Mouse (Mus musculus): ENCODE measurements around the gene Cox10. TPM values are rescaled to one million over a fixed set of nuclear protein-coding genes. Genes with fewer than 3 reads are reported as not detected.

The Cox10 gene
- polyA plus RNA-seq, 1 experiment from 2014 or later, result 7.4 TPM

GRCm38 (mm10) chr11:63948371-63948770 is 130.9 kb downstream of the Cox10 start:
- 56% methylated on average over 11 of the region's 11 CpGs for WGBS (ENCODE audit: insufficient replicate concordance)
- peaks cover 7% of the 10 kb centered on the region; the same call in 1 of the 2 replicates for H3K4me1 ChIP-seq (ENCODE audit: control insufficient read depth, low read depth, low read length)
- no peak overlapping the region for H3K4me3 ChIP-seq (ENCODE audit: low read depth, low read length)
- no peak for ATAC-seq (ENCODE audit: low read depth)
- H3K36me3 ChIP-seq (ENCODE audit: control insufficient read depth, insufficient read depth), result no peaks in the 10 kb centered on the region
- H3K27me3 ChIP-seq (ENCODE audit: control insufficient read depth, insufficient read depth, low read depth, low read length), result no peaks in the 10 kb centered on the region
- H3K4me2 ChIP-seq (ENCODE audit: low read depth, low read length), result no peak overlapping the region
- no peak overlapping the region for H3K9ac ChIP-seq (ENCODE audit: low read depth, low read length)
- H3K27ac ChIP-seq (ENCODE audit: low read length), result no peak overlapping the region
- H3K9me3 ChIP-seq (replicated peaks; ENCODE audit: control insufficient read depth, low read length), result no peaks in the 10 kb centered on the region

GRCm38 (mm10) chr11:63947024-63947423 is 132.2 kb downstream of the Cox10 start:
- Histone ChIP-seq H3K27me3 (ENCODE audit: control insufficient read depth, insufficient read depth, low read depth, low read length) (no peaks in the 10 kb centered on the region), H3K4me3 (ENCODE audit: low read depth, low read length) (no peak overlapping the region), H3K27ac (ENCODE audit: low read length) (no peak overlapping the region), H3K36me3 (ENCODE audit: control insufficient read depth, insufficient read depth) (no peaks in the 10 kb centered on the region), H3K4me1 (ENCODE audit: control insufficient read depth, low read depth, low read length) (peaks cover 2% of the 10 kb centered on the region; the same call in 1 of the 2 replicates), H3K4me2 (ENCODE audit: low read depth, low read length) (no peak overlapping the region), H3K9ac (ENCODE audit: low read depth, low read length) (no peak overlapping the region), H3K9me3 (replicated peaks; ENCODE audit: control insufficient read depth, low read length) (no peaks in the 10 kb centered on the region)
- no peak for ATAC-seq (ENCODE audit: low read depth)
- WGBS (ENCODE audit: insufficient replicate concordance), result 70% methylated on average over 2 of the region's 2 CpGs

GRCm38 (mm10) chr11:63943947-63944346 is 135.3 kb downstream of the Cox10 start:
- H3K9ac ChIP-seq (ENCODE audit: low read depth, low read length), result no peak overlapping the region
- H3K36me3 ChIP-seq (ENCODE audit: control insufficient read depth, insufficient read depth), result no peaks in the 10 kb centered on the region
- no peak overlapping the region for H3K27ac ChIP-seq (ENCODE audit: low read length)
- no peaks in the 10 kb centered on the region for H3K27me3 ChIP-seq (ENCODE audit: control insufficient read depth, insufficient read depth, low read depth, low read length)
- H3K4me3 ChIP-seq (ENCODE audit: low read depth, low read length), result no peak overlapping the region
- H3K4me1 ChIP-seq (ENCODE audit: control insufficient read depth, low read depth, low read length), result no peaks in the 10 kb centered on the region
- H3K4me2 ChIP-seq (ENCODE audit: low read depth, low read length), result no peak overlapping the region
- no peak for ATAC-seq (ENCODE audit: low read depth)
- no peaks in the 10 kb centered on the region for H3K9me3 ChIP-seq (replicated peaks; ENCODE audit: control insufficient read depth, low read length)
- 71% methylated on average over 3 of the region's 3 CpGs for WGBS (ENCODE audit: insufficient replicate concordance)

GRCm38 (mm10) chr11:63943268-63943890 is 135.9 kb downstream of the Cox10 start:
- no peak for ATAC-seq (ENCODE audit: low read depth)
- no peak overlapping the region for H3K4me3 ChIP-seq (ENCODE audit: low read depth, low read length)
- no peaks in the 10 kb centered on the region for H3K4me1 ChIP-seq (ENCODE audit: control insufficient read depth, low read depth, low read length)
- no peaks in the 10 kb centered on the region for H3K36me3 ChIP-seq (ENCODE audit: control insufficient read depth, insufficient read depth)
- 81% methylated on average over 13 of the region's 13 CpGs for WGBS (ENCODE audit: insufficient replicate concordance)
- H3K27ac ChIP-seq (ENCODE audit: low read length), result no peak overlapping the region
- H3K9me3 ChIP-seq (replicated peaks; ENCODE audit: control insufficient read depth, low read length), result no peaks in the 10 kb centered on the region
- H3K4me2 ChIP-seq (ENCODE audit: low read depth, low read length), result no peak overlapping the region
- no peak overlapping the region for H3K9ac ChIP-seq (ENCODE audit: low read depth, low read length)
- H3K27me3 ChIP-seq (ENCODE audit: control insufficient read depth, insufficient read depth, low read depth, low read length), result no peaks in the 10 kb centered on the region

GRCm38 (mm10) chr11:63942177-63942576 is 137.1 kb downstream of the Cox10 start:
- WGBS (ENCODE audit: insufficient replicate concordance), result 60% methylated on average over 8 of the region's 8 CpGs
- Histone ChIP-seq H3K4me2 (ENCODE audit: low read depth, low read length) (no peak overlapping the region), H3K27me3 (ENCODE audit: control insufficient read depth, insufficient read depth, low read depth, low read length) (no peaks in the 10 kb centered on the region), H3K9ac (ENCODE audit: low read depth, low read length) (no peak overlapping the region), H3K36me3 (ENCODE audit: control insufficient read depth, insufficient read depth) (no peaks in the 10 kb centered on the region), H3K4me1 (ENCODE audit: control insufficient read depth, low read depth, low read length) (no peaks in the 10 kb centered on the region), H3K9me3 (replicated peaks; ENCODE audit: control insufficient read depth, low read length) (no peaks in the 10 kb centered on the region), H3K27ac (ENCODE audit: low read length) (no peak overlapping the region), H3K4me3 (ENCODE audit: low read depth, low read length) (no peak overlapping the region)
- ATAC-seq (ENCODE audit: low read depth), result no peak

DNA sequence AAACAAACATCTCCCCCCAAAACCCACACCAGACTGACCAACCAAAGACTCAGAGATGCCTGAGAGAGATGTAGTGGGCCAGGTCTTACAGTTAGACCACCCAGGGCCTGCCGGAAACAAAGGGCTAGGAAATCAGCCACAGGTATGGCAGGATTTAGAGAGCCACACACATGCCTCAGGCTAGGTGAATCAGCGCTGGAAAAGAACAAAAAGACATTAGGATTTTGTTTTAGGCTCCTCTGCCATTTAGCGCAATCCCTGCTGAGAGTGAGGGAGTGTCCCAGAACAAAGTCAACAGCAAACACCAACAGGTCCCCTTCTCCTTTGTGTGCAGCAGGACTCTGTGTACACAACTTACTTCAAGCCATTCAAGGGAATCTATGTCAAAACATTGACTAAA is 142.6 kb downstream of the Cox10 start:
- Histone ChIP-seq H3K4me3 (ENCODE audit: low read depth, low read length) (no peak overlapping the region), H3K36me3 (ENCODE audit: control insufficient read depth, insufficient read depth) (no peaks in the 10 kb centered on the region), H3K4me1 (ENCODE audit: control insufficient read depth, low read depth, low read length) (no peaks in the 10 kb centered on the region), H3K9ac (ENCODE audit: low read depth, low read length) (no peak overlapping the region), H3K27ac (ENCODE audit: low read length) (no peak overlapping the region), H3K9me3 (replicated peaks; ENCODE audit: control insufficient read depth, low read length) (no peaks in the 10 kb centered on the region), H3K27me3 (ENCODE audit: control insufficient read depth, insufficient read depth, low read depth, low read length) (no peaks in the 10 kb centered on the region), H3K4me2 (ENCODE audit: low read depth, low read length) (no peak overlapping the region)
- no peak for ATAC-seq (ENCODE audit: low read depth)
- WGBS (ENCODE audit: insufficient replicate concordance), result 52% methylated on average over 3 of the region's 3 CpGs

- ATAC-seq (ENCODE audit: low read depth), result no peak
- H3K4me1 ChIP-seq (ENCODE audit: control insufficient read depth, low read depth, low read length), result peaks cover 10% of the 10 kb centered on the region
- 60% methylated on average over 6 of the region's 6 CpGs for WGBS (ENCODE audit: insufficient replicate concordance)
- H3K36me3 ChIP-seq (ENCODE audit: control insufficient read depth, insufficient read depth), result no peaks in the 10 kb centered on the region
- no peak overlapping the region for H3K4me2 ChIP-seq (ENCODE audit: low read depth, low read length)
- H3K4me3 ChIP-seq (ENCODE audit: low read depth, low read length), result no peak overlapping the region
- no peaks in the 10 kb centered on the region for H3K9me3 ChIP-seq (replicated peaks; ENCODE audit: control insufficient read depth, low read length)
- H3K27ac ChIP-seq (ENCODE audit: low read length), result no peak overlapping the region
- H3K9ac ChIP-seq (ENCODE audit: low read depth, low read length), result no peak overlapping the region
- H3K27me3 ChIP-seq (ENCODE audit: control insufficient read depth, insufficient read depth, low read depth, low read length), result peaks cover 44% of the 10 kb centered on the region
Observed at GRCm38 (mm10) chr11:63926901-63927300, 152.4 kb downstream of the Cox10 start.

- peaks cover 10% of the 10 kb centered on the region for H3K4me1 ChIP-seq (ENCODE audit: control insufficient read depth, low read depth, low read length)
- H3K4me2 ChIP-seq (ENCODE audit: low read depth, low read length), result peak overlapping the region; percentile 53
- no peak overlapping the region for H3K27ac ChIP-seq (ENCODE audit: low read length)
- H3K9me3 ChIP-seq (replicated peaks; ENCODE audit: control insufficient read depth, low read length), result no peaks in the 10 kb centered on the region
- H3K9ac ChIP-seq (ENCODE audit: low read depth, low read length), result no peak overlapping the region
- 1% methylated on average over 31 of the region's 31 CpGs for WGBS (ENCODE audit: insufficient replicate concordance)
- H3K27me3 ChIP-seq (ENCODE audit: control insufficient read depth, insufficient read depth, low read depth, low read length), result peaks cover 61% of the 10 kb centered on the region
- no peaks in the 10 kb centered on the region for H3K36me3 ChIP-seq (ENCODE audit: control insufficient read depth, insufficient read depth)
- ATAC-seq (ENCODE audit: low read depth), result peak; percentile 17; the same call in 1 of the 2 replicates
- H3K4me3 ChIP-seq (ENCODE audit: low read depth, low read length), result peak overlapping the region; percentile 46
Observed at GRCm38 (mm10) chr11:63925161-63925582, 154.1 kb downstream of the Cox10 start.

GRCm38 (mm10) chr11:63924286-63924930 is 154.9 kb downstream of the Cox10 start:
- Histone ChIP-seq H3K27me3 (ENCODE audit: control insufficient read depth, insufficient read depth, low read depth, low read length) (peaks cover 69% of the 10 kb centered on the region), H3K4me2 (ENCODE audit: low read depth, low read length) (no peak overlapping the region), H3K27ac (ENCODE audit: low read length) (no peak overlapping the region), H3K36me3 (ENCODE audit: control insufficient read depth, insufficient read depth) (no peaks in the 10 kb centered on the region), H3K4me3 (ENCODE audit: low read depth, low read length) (no peak overlapping the region), H3K4me1 (ENCODE audit: control insufficient read depth, low read depth, low read length) (peaks cover 10% of the 10 kb centered on the region), H3K9ac (ENCODE audit: low read depth, low read length) (no peak overlapping the region), H3K9me3 (replicated peaks; ENCODE audit: control insufficient read depth, low read length) (no peaks in the 10 kb centered on the region)
- WGBS (ENCODE audit: insufficient replicate concordance), result 4% methylated on average over 26 of the region's 26 CpGs
- ATAC-seq (ENCODE audit: low read depth), result no peak
